Comparison of ENCODE assay signal across 9 mouse cellular contexts in genomic region chr19:8839103-8839907, GRCm38 (mm10). TPM values are rescaled to one million over a fixed set of nuclear protein-coding genes. Genes with fewer than 3 reads are reported as not detected.
DNase-seq lines count a peak whose midpoint lies in the region; ATAC-seq and TF ChIP-seq lines count a peak whose summit lies in the region.
"Had no signal": no experiment of that assay in that cellular context is flagged by ENCODE, and none has a peak within 500 bp of the region (broad histone marks: within the 10 kb centered on the region; RNA-seq: fewer than 3 reads in every experiment).

Gene Gng3 (minus strand): TSS chr19:8839194.

- ATAC-seq in embryonic facial prominence, embryonic 12.5 days (ENCODE audit: insufficient number of reproducible peaks, insufficient read depth, low FRiP score, low TSS enrichment), result peak; percentile 73
- ATAC-seq in intestine, embryonic 15.5 days, result no peak
- ATAC-seq in liver, embryonic 15.5 days (ENCODE audit: insufficient read depth), result no peak

- intact Hi-C loops in heart, postnatal 14 days (cut with DNase I), result no loop called here

- H3K27me3 ChIP-seq in embryonic facial prominence, embryonic 12.5 days, result no peaks in the 10 kb centered on the region
- H3K27me3 ChIP-seq in intestine, embryonic 15.5 days (replicated peaks), result no peaks in the 10 kb centered on the region
- no peaks in the 10 kb centered on the region for H3K27me3 ChIP-seq in liver, embryonic 15.5 days
- no peaks in the 10 kb centered on the region for H3K27me3 ChIP-seq in small intestine, adult 2 months (ENCODE audit: control insufficient read depth, insufficient read depth, low read length)

- peaks cover 31% of the 10 kb centered on the region for H3K4me1 ChIP-seq in embryonic facial prominence, embryonic 12.5 days
- peaks cover 12% of the 10 kb centered on the region for H3K4me1 ChIP-seq in intestine, embryonic 15.5 days (replicated peaks)
- peaks cover 45% of the 10 kb centered on the region for H3K4me1 ChIP-seq in liver, embryonic 15.5 days (replicated peaks)
- H3K4me1 ChIP-seq in small intestine, adult 2 months (ENCODE audit: control insufficient read depth, insufficient read depth, insufficient read length, low read length), result peaks cover 14% of the 10 kb centered on the region

- no peaks in the 10 kb centered on the region for H3K9me3 ChIP-seq in embryonic facial prominence, embryonic 12.5 days
- no peaks in the 10 kb centered on the region for H3K9me3 ChIP-seq in intestine, embryonic 15.5 days
- H3K9me3 ChIP-seq in liver, embryonic 15.5 days (replicated peaks), result no peaks in the 10 kb centered on the region

- peak within 1 kb of the TSS; percentile 49 for H3K4me3 ChIP-seq in embryonic facial prominence, embryonic 12.5 days
- peak within 1 kb of the TSS; percentile 50 for H3K4me3 ChIP-seq in intestine, embryonic 15.5 days (replicated peaks)
- peak within 1 kb of the TSS; percentile 67 for H3K4me3 ChIP-seq in liver, embryonic 15.5 days (replicated peaks)
- H3K4me3 ChIP-seq in small intestine, adult 2 months (ENCODE audit: low read depth, low read length), result peak within 1 kb of the TSS; percentile 95

- no peak for TF ChIP-seq CTCF in small intestine, adult 2 months (IDR thresholded peaks at IDR 0.05; ENCODE audit: extremely low read depth, insufficient read length, insufficient replicate concordance, low read depth, low read length)

- peak within 1 kb of the TSS; percentile 97 for H3K27ac ChIP-seq in embryonic facial prominence, embryonic 12.5 days
- H3K27ac ChIP-seq in intestine, embryonic 15.5 days, result peak within 1 kb of the TSS; percentile 97
- peak within 1 kb of the TSS; percentile 85 for H3K27ac ChIP-seq in liver, embryonic 15.5 days (replicated peaks)
- H3K27ac ChIP-seq in small intestine, adult 2 months (ENCODE audit: insufficient read depth, low read depth, low read length), result no peak within 1 kb of the TSS

- H3K36me3 ChIP-seq in embryonic facial prominence, embryonic 12.5 days, result peaks cover 17% of the 10 kb centered on the region
- H3K36me3 ChIP-seq in intestine, embryonic 15.5 days, result peaks cover 7% of the 10 kb centered on the region; the same call in 1 of the 2 replicates
- peaks cover 29% of the 10 kb centered on the region for H3K36me3 ChIP-seq in liver, embryonic 15.5 days (replicated peaks)
- peaks cover 6% of the 10 kb centered on the region for H3K36me3 ChIP-seq in small intestine, adult 2 months (ENCODE audit: control insufficient read depth, insufficient read depth, low read length)

- WGBS in embryonic facial prominence, embryonic 12.5 days, result 44% methylated on average over 11 of the region's 11 CpGs
- 69% methylated on average over 11 of the region's 11 CpGs for WGBS in intestine, embryonic 15.5 days
- 70% methylated on average over 11 of the region's 11 CpGs for WGBS in liver, embryonic 15.5 days (ENCODE audit: insufficient replicate concordance)
- 89% methylated on average over 11 of the region's 11 CpGs for WGBS in small intestine, adult 2 months

- no peak for TF ChIP-seq POLR2A in small intestine, adult 2 months (IDR thresholded peaks at IDR 0.05; ENCODE audit: low read depth, low read length)

- DNase-seq in heart, adult 11 months, result peak; percentile 92
- DNase-seq in heart, postnatal 14 days, result no peak
- peak; percentile 92 for DNase-seq in ES-CJ7 (ENCODE audit: low read depth, low spot score)
- no peak for DNase-seq in adrenal gland, adult 18-20 months (ENCODE audit: low spot score in 2 of 2)

- H3K4me2 ChIP-seq in embryonic facial prominence, embryonic 12.5 days (replicated peaks), result peak within 1 kb of the TSS; percentile 79
- peak within 1 kb of the TSS; percentile 91 for H3K4me2 ChIP-seq in intestine, embryonic 15.5 days (replicated peaks)
- peak within 1 kb of the TSS; percentile 89 for H3K4me2 ChIP-seq in liver, embryonic 15.5 days

- H3K9ac ChIP-seq in embryonic facial prominence, embryonic 12.5 days, result peak within 1 kb of the TSS; percentile 67
- peak within 1 kb of the TSS; percentile 68 for H3K9ac ChIP-seq in intestine, embryonic 15.5 days
- H3K9ac ChIP-seq in liver, embryonic 15.5 days, result peak within 1 kb of the TSS; percentile 66

RNA-seq across cellular contexts. Expression of gene Gng3, which starts in this region (rescaled TPM):
- not detected for total RNA-seq in heart, postnatal 14 days (2021)
- 30.5 and 38.9 TPM in 2 replicates for polyA plus RNA-seq in embryonic facial prominence, embryonic 12.5 days (2016; fragmentation: Nextera tagmentation; extraction: Ambion mirVana)
- 16.0 and 17.3 TPM in 2 replicates for polyA plus RNA-seq in intestine, embryonic 15.5 days (2015; fragmentation: Nextera tagmentation; extraction: Ambion mirVana)
- polyA plus RNA-seq in liver, embryonic 15.5 days (2015; fragmentation: Nextera tagmentation; extraction: Ambion mirVana), result 0.43 and 0.50 TPM in 2 replicates
- 0.33 and 0.63 TPM in 2 replicates for polyA plus RNA-seq in small intestine, adult 2 months (2012; rRNA removed)
- total RNA-seq in adrenal gland, adult 18-20 months (2021), result 1 to 10 TPM; 5.9 to 6.9 TPM
- total RNA-seq: liver, adult 2 months had no signal

Comparison
In these comparisons a context has a peak if more than half of its experiments do, and no peak if none do; other contexts are left out.
1. RNA of gene Gng3 (total RNA-seq): 5.9 to 6.9 TPM in adrenal gland, adult 18-20 months; not detected in heart, postnatal 14 days; every median in the first group is over 4 times any median in the second.
2. RNA of gene Gng3 (polyA plus RNA-seq): 30.5 to 38.9 TPM in embryonic facial prominence, embryonic 12.5 days and 16.0 to 17.3 TPM in intestine, embryonic 15.5 days; 0.33 to 0.63 TPM in small intestine, adult 2 months and 0.43 to 0.50 TPM in liver, embryonic 15.5 days; every median in the first group is over 10 times any median in the second.
3. DNase-seq: peak in heart, adult 11 months (single experiment) and ES-CJ7 (single experiment); none in heart, postnatal 14 days (0 of 2) and adrenal gland, adult 18-20 months (0 of 2).
4. Peak in every context shown above with its lines, with median percentiles within 50 percentile points of each other: H3K4me2 ChIP-seq, H3K4me3 ChIP-seq and H3K9ac ChIP-seq.